Mouse (Mus musculus): ENCODE data around the gene Tlk1. TPM values are rescaled to one million over a fixed set of nuclear protein-coding genes. Genes with fewer than 3 reads are reported as not detected.
A peak's percentile ranks its signal among the peaks of the same experiment; 100 is the strongest.
"Not testable (repeated sequence)": the region's sequence is repeated elsewhere in the genome, so short reads cannot be mapped to it uniquely, and the experiment has no call there.

The Tlk1 gene
- polyA plus RNA-seq, 2 experiments from 2014 or later: 41.7 to 42.6 TPM

GRCm38 (mm10) chr2:70831709-70832350, 6.3 kb upstream of the Tlk1 start:
- no peak for ATAC-seq

- no peak for ATAC-seq
These were observed 5.2 kb upstream of the Tlk1 start for GRCm38 (mm10) chr2:70830683-70831082.

GRCm38 (mm10) chr2:70829946-70830610, 4.5 kb upstream of the Tlk1 start:
- ATAC-seq: no peak

- no peak for ATAC-seq
These were observed 2.3 kb upstream of the Tlk1 start for GRCm38 (mm10) chr2:70827780-70828179.

GRCm38 (mm10) chr2:70826436-70827230, 1.1 kb upstream of the Tlk1 start:
- no peak for ATAC-seq

- peak; percentile 25 for ATAC-seq
These were observed 624 bp downstream of the Tlk1 start for GRCm38 (mm10) chr2:70824838-70825370.

GRCm38 (mm10) chr2:70823926-70824800, 1.4 kb downstream of the Tlk1 start:
- ATAC-seq: peak; percentile 52

GRCm38 (mm10) chr2:70823434-70823833, 2.1 kb downstream of the Tlk1 start:
- ATAC-seq: no peak

GRCm38 (mm10) chr2:70816939-70817338, 8.6 kb downstream of the Tlk1 start:
- no peak for ATAC-seq

GRCm38 (mm10) chr2:70816016-70816415, 9.5 kb downstream of the Tlk1 start:
- ATAC-seq: no peak

- ATAC-seq: no peak
These were observed 11.9 kb downstream of the Tlk1 start for GRCm38 (mm10) chr2:70813608-70814007.

GRCm38 (mm10) chr2:70811476-70811875, 14.1 kb downstream of the Tlk1 start:
- no peak for ATAC-seq

GRCm38 (mm10) chr2:70809921-70810320, 15.6 kb downstream of the Tlk1 start:
- ATAC-seq: no peak

GRCm38 (mm10) chr2:70808681-70809080, 16.8 kb downstream of the Tlk1 start:
- ATAC-seq: no peak

- ATAC-seq: not testable (repeated sequence)
These were observed 17.9 kb downstream of the Tlk1 start for GRCm38 (mm10) chr2:70807678-70808077.

GRCm38 (mm10) chr2:70806020-70806419, 19.5 kb downstream of the Tlk1 start:
- ATAC-seq: no peak

- ATAC-seq: not testable (repeated sequence)
These were observed 21.8 kb downstream of the Tlk1 start for GRCm38 (mm10) chr2:70803696-70804095.

GRCm38 (mm10) chr2:70802658-70803057, 22.9 kb downstream of the Tlk1 start:
- ATAC-seq: no peak

- ATAC-seq: no peak
These were observed 24.0 kb downstream of the Tlk1 start for GRCm38 (mm10) chr2:70801543-70801942.

- no peak for ATAC-seq
These were observed 25.1 kb downstream of the Tlk1 start for GRCm38 (mm10) chr2:70800396-70800795.

GRCm38 (mm10) chr2:70793276-70793675, 32.3 kb downstream of the Tlk1 start:
- ATAC-seq: peak; percentile 60

GRCm38 (mm10) chr2:70790246-70790645, 35.3 kb downstream of the Tlk1 start:
- ATAC-seq: peak; percentile 55

Measured in CD4-positive, CD25-positive, alpha-beta regulatory T cell, adult 4 months (primary cell).